Mouse (Mus musculus): ENCODE data around the gene Fbxw2.
"Not testable (repeated sequence)": the region's sequence is repeated elsewhere in the genome, so short reads cannot be mapped to it uniquely, and the experiment has no call there.

Gene Fbxw2

DNA sequence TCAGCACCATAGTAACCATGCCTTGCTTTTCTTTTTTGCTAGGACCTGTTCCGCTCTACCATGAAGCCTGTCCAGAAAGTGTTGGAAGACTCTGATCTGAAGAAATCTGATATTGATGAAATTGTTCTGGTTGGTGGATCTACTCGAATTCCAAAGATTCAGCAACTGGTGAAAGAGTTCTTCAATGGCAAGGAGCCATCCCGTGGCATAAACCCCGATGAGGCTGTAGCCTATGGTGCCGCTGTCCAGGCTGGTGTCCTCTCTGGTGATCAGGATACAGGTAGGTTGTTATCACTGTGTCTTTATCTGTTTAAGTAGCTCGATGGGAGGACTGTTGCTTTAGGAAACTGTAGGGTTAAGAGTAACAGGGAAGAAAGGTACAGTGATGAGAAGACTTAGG lies 51.6 kb downstream of the Fbxw2 start:
- DNase-seq (ENCODE audit: low read depth, low spot score), result no peak

DNA sequence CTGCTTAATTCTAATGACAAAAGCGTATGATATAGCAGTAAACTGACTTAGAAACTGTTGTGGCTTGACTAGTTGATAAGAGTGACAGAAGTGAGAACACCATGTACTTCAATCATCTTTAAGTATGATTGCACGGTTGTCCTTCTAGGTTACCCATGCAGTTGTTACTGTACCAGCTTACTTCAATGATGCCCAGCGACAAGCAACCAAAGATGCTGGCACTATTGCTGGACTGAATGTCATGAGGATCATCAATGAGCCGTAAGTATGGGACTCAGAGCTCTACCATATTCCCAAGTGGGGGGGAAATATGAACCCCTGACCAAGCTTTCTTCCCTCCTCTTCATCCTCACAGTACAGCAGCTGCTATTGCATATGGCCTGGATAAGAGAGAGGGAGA lies 52.4 kb downstream of the Fbxw2 start:
- no peak for DNase-seq (ENCODE audit: low read depth, low spot score)

DNA sequence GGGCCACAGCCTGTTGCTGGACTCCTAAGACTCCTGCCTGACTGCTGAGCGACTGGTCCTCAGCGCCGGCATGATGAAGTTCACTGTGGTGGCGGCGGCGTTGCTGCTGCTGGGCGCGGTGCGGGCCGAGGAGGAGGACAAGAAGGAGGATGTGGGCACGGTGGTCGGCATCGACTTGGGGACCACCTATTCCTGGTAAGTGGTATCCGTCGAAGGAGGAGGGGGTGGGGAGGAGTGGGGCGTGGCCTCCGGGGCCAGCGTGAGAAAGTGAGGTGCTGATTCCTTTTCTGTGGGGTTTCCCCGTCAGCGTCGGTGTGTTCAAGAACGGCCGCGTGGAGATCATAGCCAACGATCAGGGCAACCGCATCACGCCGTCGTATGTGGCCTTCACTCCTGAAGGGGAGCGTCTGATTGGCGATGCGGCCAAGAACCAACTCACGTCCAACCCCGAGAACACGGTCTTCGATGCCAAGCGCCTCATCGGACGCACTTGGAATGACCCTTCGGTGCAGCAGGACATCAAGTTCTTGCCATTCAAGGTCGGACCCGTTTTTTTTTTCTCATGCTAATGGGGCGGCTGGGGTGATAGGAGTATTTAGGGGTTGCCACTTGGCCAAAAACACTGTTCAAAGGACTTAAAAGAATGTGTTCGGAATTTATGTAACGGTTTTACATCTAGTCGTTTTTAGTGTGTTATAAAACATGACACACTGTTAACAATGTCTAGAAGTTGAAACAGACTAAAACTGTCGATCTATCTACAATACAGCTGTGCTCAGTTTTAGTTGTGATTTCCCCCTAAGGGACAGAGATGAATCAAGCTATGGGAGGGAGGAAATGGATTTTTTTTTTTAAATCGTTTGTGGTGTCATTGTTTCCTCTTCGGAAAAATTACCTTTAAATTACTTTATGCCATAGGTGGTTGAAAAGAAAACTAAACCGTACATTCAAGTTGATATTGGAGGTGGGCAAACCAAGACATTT lies 53.6 kb downstream of the Fbxw2 start:
- no peak for DNase-seq (ENCODE audit: low read depth, low spot score)

DNA sequence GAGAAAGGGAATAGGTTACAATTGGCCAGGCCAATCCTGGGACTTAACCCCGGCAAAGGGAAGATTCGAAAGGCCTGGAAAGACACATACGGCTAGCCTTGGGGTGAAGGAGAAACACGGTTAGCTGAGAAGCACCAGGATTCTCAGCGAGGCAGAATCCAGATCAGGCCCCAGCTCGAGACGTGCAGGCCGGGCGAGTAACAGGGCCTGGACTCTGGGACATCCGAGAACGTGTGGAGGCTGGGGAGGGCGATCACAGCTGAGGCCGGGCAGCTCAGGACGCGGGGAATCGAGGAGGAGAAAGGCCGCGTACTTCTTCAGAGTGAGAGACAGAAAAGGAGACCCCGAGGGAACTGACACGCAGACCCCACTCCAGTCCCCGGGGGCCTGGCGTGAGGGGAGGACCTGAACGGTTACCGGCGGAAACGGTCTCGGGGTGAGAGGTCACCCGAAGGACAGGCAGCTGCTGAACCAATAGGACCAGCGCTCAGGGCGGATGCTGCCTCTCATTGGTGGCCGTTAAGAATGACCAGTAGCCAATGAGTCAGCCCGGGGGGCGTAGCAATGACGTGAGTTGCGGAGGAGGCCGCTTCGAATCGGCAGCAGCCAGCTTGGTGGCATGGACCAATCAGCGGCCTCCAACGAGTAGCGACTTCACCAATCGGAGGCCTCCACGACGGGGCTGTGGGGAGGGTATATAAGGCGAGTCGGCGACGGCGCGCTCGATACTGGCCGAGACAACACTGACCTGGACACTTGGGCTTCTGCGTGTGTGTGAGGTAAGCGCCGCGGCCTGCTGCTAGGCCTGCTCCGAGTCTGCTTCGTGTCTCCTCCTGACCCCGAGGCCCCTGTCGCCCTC lies 54.5 kb downstream of the Fbxw2 start, which contains the start of gene Hspa5:
Hspa5 (plus strand) TSS at position 603 of the 859 bp plus-strand sequence.
- DNase-seq (ENCODE audit: low read depth, low spot score), result peak; percentile 99

DNA sequence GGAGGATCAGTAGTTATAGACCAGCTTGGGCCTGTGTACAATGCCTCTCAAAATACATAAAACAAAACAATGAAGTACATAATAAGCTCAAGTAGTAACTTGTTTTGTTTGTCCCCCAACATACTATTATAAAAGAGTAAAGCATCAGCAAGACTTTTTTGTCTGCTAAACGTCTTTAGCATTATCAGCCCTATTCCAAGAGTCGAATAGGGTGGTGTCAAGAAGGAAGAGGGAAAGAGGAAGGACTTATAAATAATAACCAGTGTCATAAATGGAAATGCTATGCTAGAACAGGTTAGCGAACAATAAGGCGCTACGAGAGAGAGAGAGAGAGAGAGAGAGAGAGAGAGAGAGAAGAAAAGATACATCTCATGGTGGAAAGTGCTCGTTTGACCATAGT lies 55.2 kb downstream of the Fbxw2 start:
- DNase-seq (ENCODE audit: low read depth, low spot score), result no peak

DNA sequence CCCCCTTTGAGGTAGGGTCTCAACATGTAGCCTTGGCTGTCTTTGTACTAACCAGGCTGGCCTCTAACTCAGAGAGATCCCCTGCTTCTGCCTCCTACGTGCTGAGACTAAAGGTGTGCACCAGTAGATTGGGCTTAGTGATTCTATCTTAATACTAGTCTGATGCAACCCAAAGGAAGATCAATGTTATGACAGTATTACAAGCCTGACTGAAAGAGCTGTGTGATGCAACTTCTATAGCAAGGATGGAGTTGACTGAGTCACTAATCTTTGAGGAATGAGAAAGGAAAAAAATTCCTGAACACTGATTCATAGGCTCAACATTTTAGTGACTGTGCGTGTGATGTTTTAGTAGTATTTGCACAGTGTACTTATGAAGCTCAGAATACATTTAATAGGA lies 56.1 kb downstream of the Fbxw2 start:
- no peak for DNase-seq (ENCODE audit: low read depth, low spot score)

DNA sequence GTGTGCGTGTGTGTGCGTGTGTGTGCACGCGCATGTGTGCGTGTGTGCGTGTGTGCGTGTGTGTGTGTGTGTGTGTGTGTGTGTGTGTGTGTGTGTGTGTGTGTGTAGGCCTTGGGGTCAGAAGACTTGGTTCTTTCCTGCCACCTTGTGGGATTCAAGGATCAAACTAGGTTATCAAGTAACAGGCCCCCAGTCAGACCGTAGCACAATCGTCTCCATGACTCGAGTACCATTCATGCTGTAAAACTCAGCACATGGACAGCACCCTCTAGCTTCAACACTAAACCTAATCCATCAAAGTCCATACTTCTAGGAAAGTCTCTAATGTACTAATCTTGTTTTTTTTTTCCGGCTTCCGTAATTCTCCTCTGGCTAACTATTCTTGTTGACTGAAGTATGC lies 61.3 kb downstream of the Fbxw2 start:
- no peak for DNase-seq (ENCODE audit: low read depth, low spot score)

DNA sequence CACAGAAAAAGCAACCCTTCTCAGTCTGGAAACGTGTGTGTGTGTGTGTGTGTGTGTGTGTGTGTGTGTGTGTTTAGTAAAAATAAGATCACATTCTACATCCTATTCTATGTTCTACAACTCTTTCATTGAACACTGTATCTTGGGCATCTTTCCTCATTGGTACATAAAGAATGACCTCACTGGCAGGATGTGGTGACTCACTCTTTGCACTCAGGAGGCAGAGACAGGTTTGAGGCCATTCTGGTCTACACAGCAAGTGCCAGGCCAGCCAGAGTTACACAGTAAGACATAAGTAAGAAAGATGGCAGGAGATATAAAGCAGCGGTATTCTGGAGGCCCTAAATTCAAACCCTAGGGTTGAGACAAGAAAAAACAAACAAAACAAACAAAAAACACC lies 63.2 kb downstream of the Fbxw2 start:
- DNase-seq (ENCODE audit: low read depth, low spot score), result no peak

DNA sequence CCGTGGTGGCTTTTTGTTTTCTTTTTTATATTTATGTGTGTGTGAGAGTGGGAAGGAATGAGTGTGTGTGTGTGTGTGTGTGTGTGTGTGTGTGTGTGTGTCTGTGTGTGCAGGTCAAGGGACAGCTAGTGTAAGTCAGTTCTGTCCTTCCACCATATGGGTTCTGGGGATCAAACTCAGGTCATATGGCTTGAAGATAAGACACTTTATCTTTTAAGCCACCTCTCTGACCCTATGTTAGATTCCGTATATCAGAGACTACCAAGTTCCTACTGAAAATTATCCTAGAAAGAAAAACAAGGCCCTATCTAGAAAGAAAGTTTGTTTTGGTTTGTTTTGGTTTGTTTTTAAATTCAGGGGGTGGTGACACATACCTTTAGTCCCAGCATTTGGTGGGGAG lies 63.9 kb downstream of the Fbxw2 start:
- DNase-seq (ENCODE audit: low read depth, low spot score), result no peak

DNA sequence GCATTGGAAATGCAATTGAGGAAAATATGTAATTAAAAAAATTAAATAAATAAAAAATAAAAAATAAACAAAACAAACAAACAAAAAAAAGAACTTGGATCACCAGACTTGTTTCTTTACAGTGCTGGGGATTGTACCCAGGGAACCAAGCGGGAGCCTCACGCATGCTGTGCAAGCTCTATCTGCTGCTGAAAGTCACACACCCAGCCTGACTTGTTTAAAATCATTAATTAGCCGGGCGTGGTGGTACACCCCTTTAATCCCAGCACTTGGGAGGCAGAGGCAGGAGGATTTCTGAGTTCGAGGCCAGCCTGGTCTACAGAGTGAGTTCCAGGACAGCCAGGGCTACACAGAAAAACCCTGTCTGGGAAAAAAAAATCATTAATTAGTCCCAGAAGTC lies 64.8 kb downstream of the Fbxw2 start:
- not testable (repeated sequence) for DNase-seq (ENCODE audit: low read depth, low spot score)

DNA sequence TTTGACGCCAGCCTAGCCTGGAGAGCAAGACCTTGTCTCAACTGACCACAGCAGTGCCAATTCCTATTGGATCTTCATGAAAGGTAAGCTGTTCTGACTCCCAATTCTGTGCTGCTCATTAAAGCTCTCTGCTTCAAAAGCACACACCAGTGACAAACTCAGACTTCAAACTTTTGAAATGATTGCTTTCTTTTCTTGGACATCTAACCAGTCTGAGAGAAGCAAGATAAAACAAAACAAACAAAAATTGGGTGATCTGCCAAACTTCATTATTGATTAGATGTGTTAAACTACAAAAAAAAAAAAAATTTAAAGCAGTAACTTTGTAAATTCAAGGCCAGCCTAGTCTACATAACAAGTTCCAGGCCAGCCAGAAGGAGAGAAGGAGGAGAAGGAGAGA lies 68.8 kb downstream of the Fbxw2 start:
- no peak for DNase-seq (ENCODE audit: low read depth, low spot score)

DNA sequence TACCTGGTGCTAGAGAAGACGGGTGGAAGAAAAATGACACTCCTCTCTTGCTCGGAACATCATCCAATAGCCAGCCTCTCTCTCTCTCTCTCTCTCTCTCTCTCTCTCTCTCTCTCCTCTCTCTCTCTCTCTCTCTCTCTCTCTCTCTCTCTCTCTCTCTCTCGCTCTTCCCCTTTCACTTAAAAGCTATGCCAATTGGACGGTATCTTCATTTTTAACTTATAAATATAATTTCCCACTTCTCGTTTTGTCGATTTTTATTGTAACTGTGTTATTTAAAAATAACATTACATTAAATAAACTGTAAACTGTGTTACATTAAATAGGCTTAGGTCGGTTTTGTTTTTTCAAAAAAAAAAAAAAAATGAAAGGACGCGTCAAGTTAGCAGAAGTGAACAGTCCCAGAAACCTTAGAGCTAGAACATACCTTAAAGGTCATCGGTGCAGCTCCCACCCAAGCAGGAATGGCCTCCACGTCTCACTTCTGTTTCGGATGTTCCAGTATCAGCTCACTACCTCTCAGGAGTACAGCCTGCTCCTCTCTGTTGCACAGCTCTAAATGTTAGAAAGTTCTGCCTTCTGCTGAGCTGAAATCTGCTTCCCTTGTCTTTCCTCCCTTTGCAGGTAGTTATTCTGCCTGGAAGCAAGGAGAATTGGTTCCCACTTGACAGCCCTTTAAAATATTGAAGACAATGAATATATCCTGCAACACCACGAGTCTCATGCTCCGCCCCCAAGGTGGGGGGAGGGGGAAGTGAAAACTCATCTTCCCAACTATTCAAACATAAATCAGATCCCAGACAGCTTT lies 71.4 kb downstream of the Fbxw2 start, which contains the start of gene Gapvd1:
Gapvd1 (minus strand) TSS at position 682 of the 808 bp plus-strand sequence.
- no peak for DNase-seq (ENCODE audit: low read depth, low spot score)
